Mouse (Mus musculus): ENCODE results near the gene Fmn2. TPM values are rescaled to one million over a fixed set of nuclear protein-coding genes. Genes with fewer than 3 reads are reported as not detected.

Fmn2 gene
- polyA plus RNA-seq, 1 experiment = not detected

GRCm38 (mm10) chr1:174670846-174671245, 169.2 kb downstream of the Fmn2 start:
- Histone ChIP-seq H3K4me1 (ENCODE audit: control insufficient read depth, insufficient read depth, insufficient read length, low read length) (no peaks in the 10 kb centered on the region), H3K27ac (replicated peaks; ENCODE audit: low read depth, low read length) (no peak overlapping the region), H3K4me3 (ENCODE audit: insufficient read depth, low read depth, low read length) (no peak overlapping the region)

GRCm38 (mm10) chr1:174674586-174674985, 173.0 kb downstream of the Fmn2 start:
- no peak overlapping the region for H3K27ac ChIP-seq (replicated peaks; ENCODE audit: low read depth, low read length)

GRCm38 (mm10) chr1:174675316-174675715, 173.7 kb downstream of the Fmn2 start:
- H3K4me3 ChIP-seq (ENCODE audit: insufficient read depth, low read depth, low read length) = no peak overlapping the region
- H3K4me1 ChIP-seq (ENCODE audit: control insufficient read depth, insufficient read depth, insufficient read length, low read length) = no peaks in the 10 kb centered on the region
- H3K27ac ChIP-seq (replicated peaks; ENCODE audit: low read depth, low read length) = no peak overlapping the region

More at GRCm38 (mm10) chr1:174674586-174674985, 173.0 kb downstream of the Fmn2 start:
- no peak overlapping the region for H3K4me3 ChIP-seq (ENCODE audit: insufficient read depth, low read depth, low read length)
- H3K4me1 ChIP-seq (ENCODE audit: control insufficient read depth, insufficient read depth, insufficient read length, low read length) = no peaks in the 10 kb centered on the region

GRCm38 (mm10) chr1:174676187-174676586, 174.6 kb downstream of the Fmn2 start:
- no peak overlapping the region for H3K27ac ChIP-seq (replicated peaks; ENCODE audit: low read depth, low read length)
- no peak overlapping the region for H3K4me3 ChIP-seq (ENCODE audit: insufficient read depth, low read depth, low read length)
- no peaks in the 10 kb centered on the region for H3K4me1 ChIP-seq (ENCODE audit: control insufficient read depth, insufficient read depth, insufficient read length, low read length)

- no peak overlapping the region for H3K4me3 ChIP-seq (ENCODE audit: insufficient read depth, low read depth, low read length)
- H3K4me1 ChIP-seq (ENCODE audit: control insufficient read depth, insufficient read depth, insufficient read length, low read length) = no peaks in the 10 kb centered on the region
- no peak overlapping the region for H3K27ac ChIP-seq (replicated peaks; ENCODE audit: low read depth, low read length)
These were observed 175.6 kb downstream of the Fmn2 start for GRCm38 (mm10) chr1:174677211-174677610.

GRCm38 (mm10) chr1:174689301-174689700, 187.7 kb downstream of the Fmn2 start:
- no peak overlapping the region for H3K4me3 ChIP-seq (ENCODE audit: insufficient read depth, low read depth, low read length)
- no peaks in the 10 kb centered on the region for H3K4me1 ChIP-seq (ENCODE audit: control insufficient read depth, insufficient read depth, insufficient read length, low read length)
- H3K27ac ChIP-seq (replicated peaks; ENCODE audit: low read depth, low read length) = no peak overlapping the region

- Histone ChIP-seq H3K4me1 (ENCODE audit: control insufficient read depth, insufficient read depth, insufficient read length, low read length) (no peaks in the 10 kb centered on the region), H3K4me3 (ENCODE audit: insufficient read depth, low read depth, low read length) (no peak overlapping the region), H3K27ac (replicated peaks; ENCODE audit: low read depth, low read length) (no peak overlapping the region)
These were observed 199.2 kb downstream of the Fmn2 start for GRCm38 (mm10) chr1:174700871-174701270.

GRCm38 (mm10) chr1:174701835-174702234, 200.2 kb downstream of the Fmn2 start:
- no peak overlapping the region for H3K27ac ChIP-seq (replicated peaks; ENCODE audit: low read depth, low read length)
- no peak overlapping the region for H3K4me3 ChIP-seq (ENCODE audit: insufficient read depth, low read depth, low read length)
- no peaks in the 10 kb centered on the region for H3K4me1 ChIP-seq (ENCODE audit: control insufficient read depth, insufficient read depth, insufficient read length, low read length)

- Histone ChIP-seq H3K27ac (replicated peaks; ENCODE audit: low read depth, low read length) (no peak overlapping the region), H3K4me3 (ENCODE audit: insufficient read depth, low read depth, low read length) (no peak overlapping the region)
These were observed 202.3 kb downstream of the Fmn2 start for GRCm38 (mm10) chr1:174703909-174704308.

GRCm38 (mm10) chr1:174719729-174720458, 218.3 kb downstream of the Fmn2 start:
- H3K4me3 ChIP-seq (ENCODE audit: insufficient read depth, low read depth, low read length) = no peak overlapping the region
- H3K4me1 ChIP-seq (ENCODE audit: control insufficient read depth, insufficient read depth, insufficient read length, low read length) = no peaks in the 10 kb centered on the region
- H3K27ac ChIP-seq (replicated peaks; ENCODE audit: low read depth, low read length) = no peak overlapping the region

More at GRCm38 (mm10) chr1:174703909-174704308, 202.3 kb downstream of the Fmn2 start:
- no peaks in the 10 kb centered on the region for H3K4me1 ChIP-seq (ENCODE audit: control insufficient read depth, insufficient read depth, insufficient read length, low read length)

- Histone ChIP-seq H3K27ac (replicated peaks; ENCODE audit: low read depth, low read length) (no peak overlapping the region), H3K4me3 (ENCODE audit: insufficient read depth, low read depth, low read length) (no peak overlapping the region), H3K4me1 (ENCODE audit: control insufficient read depth, insufficient read depth, insufficient read length, low read length) (no peaks in the 10 kb centered on the region)
These were observed 227.1 kb downstream of the Fmn2 start for GRCm38 (mm10) chr1:174728771-174729170.

GRCm38 (mm10) chr1:174732715-174733114, 231.1 kb downstream of the Fmn2 start:
- H3K27ac ChIP-seq (replicated peaks; ENCODE audit: low read depth, low read length) = no peak overlapping the region
- no peaks in the 10 kb centered on the region for H3K4me1 ChIP-seq (ENCODE audit: control insufficient read depth, insufficient read depth, insufficient read length, low read length)

GRCm38 (mm10) chr1:174738958-174739357, 237.3 kb downstream of the Fmn2 start:
- no peak overlapping the region for H3K27ac ChIP-seq (replicated peaks; ENCODE audit: low read depth, low read length)
- H3K4me1 ChIP-seq (ENCODE audit: control insufficient read depth, insufficient read depth, insufficient read length, low read length) = no peaks in the 10 kb centered on the region
- H3K4me3 ChIP-seq (ENCODE audit: insufficient read depth, low read depth, low read length) = no peak overlapping the region

More at GRCm38 (mm10) chr1:174732715-174733114, 231.1 kb downstream of the Fmn2 start:
- H3K4me3 ChIP-seq (ENCODE audit: insufficient read depth, low read depth, low read length) = no peak overlapping the region

GRCm38 (mm10) chr1:174742667-174743066, 241.0 kb downstream of the Fmn2 start:
- H3K4me1 ChIP-seq (ENCODE audit: control insufficient read depth, insufficient read depth, insufficient read length, low read length) = no peaks in the 10 kb centered on the region
- no peak overlapping the region for H3K27ac ChIP-seq (replicated peaks; ENCODE audit: low read depth, low read length)
- no peak overlapping the region for H3K4me3 ChIP-seq (ENCODE audit: insufficient read depth, low read depth, low read length)

- H3K4me3 ChIP-seq (ENCODE audit: insufficient read depth, low read depth, low read length) = no peak overlapping the region
- H3K27ac ChIP-seq (replicated peaks; ENCODE audit: low read depth, low read length) = peak overlapping the region; percentile 73
- no peaks in the 10 kb centered on the region for H3K4me1 ChIP-seq (ENCODE audit: control insufficient read depth, insufficient read depth, insufficient read length, low read length)
These were observed 246.9 kb downstream of the Fmn2 start for GRCm38 (mm10) chr1:174748520-174748919.

GRCm38 (mm10) chr1:174750893-174751461, 249.4 kb downstream of the Fmn2 start:
- H3K4me3 ChIP-seq (ENCODE audit: insufficient read depth, low read depth, low read length) = no peak overlapping the region
- peak overlapping the region; percentile 29; the same call in 1 of the 2 replicates for H3K27ac ChIP-seq (replicated peaks; ENCODE audit: low read depth, low read length)
- no peaks in the 10 kb centered on the region for H3K4me1 ChIP-seq (ENCODE audit: control insufficient read depth, insufficient read depth, insufficient read length, low read length)
